Mouse (Mus musculus) lung, postnatal 0 days (tissue): ENCODE results near the gene Casp7. TPM values are rescaled to one million over a fixed set of nuclear protein-coding genes. Genes with fewer than 3 reads are reported as not detected.
"Not testable (repeated sequence)": the region's sequence is repeated elsewhere in the genome, so short reads cannot be mapped to it uniquely, and the experiment has no call there.

ENCODE experiments used
- ATAC-seq: fragments of 200-750 bp; cut with Nextera tagmentation; 2 replicates; pipeline ENCODE4 v1.8.0; 2017; ENCODE audit warnings: moderate library complexity
- DNase-seq: peaks from one replicate; pipeline ENCODE4 v3.0.0-alpha.2; 2016; ENCODE audit warnings: low spot score
- H3K27ac ChIP-seq: fragments of 300-500 bp; sonication (generic); 2 replicates; pipeline ENCODE4 v1.5.1; 2014; ENCODE audit warnings: antibody characterized with exemption, mild to moderate bottlenecking, low read length, mixed read lengths
- H3K27me3 ChIP-seq: fragments of 300-500 bp; sonication (generic); replicated peaks from 2 replicates; pipeline ENCODE4 v1.6.1; 2014; ENCODE audit warnings: low read length, mixed read lengths; ENCODE audit not compliant: insufficient read depth
- H3K36me3 ChIP-seq: fragments of 300-500 bp; sonication (generic); 2 replicates; pipeline ENCODE4 v1.6.1; 2014; ENCODE audit warnings: low read length, mixed read lengths; ENCODE audit not compliant: insufficient read depth
- H3K4me1 ChIP-seq: fragments of 300-500 bp; sonication (generic); 2 replicates; pipeline ENCODE4 v1.6.1; 2014; ENCODE audit warnings: antibody characterized with exemption, low read depth, low read length, mixed read lengths; ENCODE audit not compliant: insufficient read depth
- H3K4me2 ChIP-seq: fragments of 300-500 bp; sonication (generic); replicated peaks from 2 replicates; pipeline ENCODE4 v1.6.1; 2014; ENCODE audit warnings: low read depth, mild to moderate bottlenecking, low read length, moderate library complexity, mixed read lengths
- H3K4me3 ChIP-seq: fragments of 300-500 bp; sonication (generic); 2 replicates; pipeline ENCODE4 v1.5.1; 2014; ENCODE audit warnings: low read depth, low read length
- H3K9ac ChIP-seq: fragments of 300-500 bp; sonication (generic); replicated peaks from 2 replicates; pipeline ENCODE4 v1.6.1; 2014; ENCODE audit warnings: low read depth, mild to moderate bottlenecking
- H3K9me3 ChIP-seq: fragments of 300-500 bp; sonication (generic); 2 replicates; pipeline ENCODE4 v1.6.1; 2016; ENCODE audit warnings: low read length, mixed read lengths
- CTCF ChIP-seq: IDR thresholded peaks from 2 replicates; pipeline ENCODE4 v1.5.1; 2016; ENCODE audit warnings: antibody characterized with exemption, mild to moderate bottlenecking
- EP300 ChIP-seq: IDR thresholded peaks from 2 replicates; pipeline ENCODE4 v1.6.1; 2016; ENCODE audit warnings: antibody characterized with exemption, mild to moderate bottlenecking, control low read depth
- WGBS: fragments of 180-500 bp; shearing (Covaris S2); extraction: QIAGEN DNeasy Blood & Tissue Kit; methylation state at CpG from one replicate; pipeline ENCODE4 v1.1.7; 2014; 5-methylcytosine and 5-hydroxymethylcytosine counted together
- polyA plus RNA-seq: library from polyadenylated mRNA; unstranded; fragments of >200 nt; fragmentation: Nextera tagmentation; extraction: Ambion mirVana; gene quantifications from 2 replicates; pipeline ENCODE4 v1.2.1, GENCODE M21; 2015

Gene Casp7
- polyA plus RNA-seq: 21.8 and 25.8 TPM in 2 replicates

GRCm38 (mm10) chr19:56396669-56397621, at the start of gene Casp7:
Casp7 (plus strand) TSS chr19:56397129.
- TF ChIP-seq CTCF: peak; percentile 41
- TF ChIP-seq EP300: no peak
- no peaks in the 10 kb centered on the region for H3K27me3 ChIP-seq
- H3K4me3 ChIP-seq: peak within 1 kb of the TSS; percentile 71
- ATAC-seq (peak; percentile 75), DNase-seq (peak; percentile 84)
- peak within 1 kb of the TSS; percentile 71 for H3K9ac ChIP-seq
- no peaks in the 10 kb centered on the region for H3K36me3 ChIP-seq
- no peaks in the 10 kb centered on the region for H3K9me3 ChIP-seq
- peak within 1 kb of the TSS; percentile 95 for H3K27ac ChIP-seq
- WGBS: 2% methylated on average over 61 of the region's 78 CpGs
- H3K4me2 ChIP-seq: peak within 1 kb of the TSS; percentile 83
- H3K4me1 ChIP-seq: peaks cover 11% of the 10 kb centered on the region; the same call in 1 of the 2 replicates

GRCm38 (mm10) chr19:56349295-56349694, 47.6 kb upstream of the Casp7 start:
- H3K4me2 ChIP-seq: no peak overlapping the region
- H3K9me3 ChIP-seq: no peaks in the 10 kb centered on the region
- ATAC-seq (peak; percentile 88), DNase-seq (peak; percentile 76)
- H3K27ac ChIP-seq: no peak overlapping the region
- no peaks in the 10 kb centered on the region for H3K36me3 ChIP-seq
- TF ChIP-seq CTCF: peak; percentile 71
- TF ChIP-seq EP300: no peak; the same call in 1 of the 2 replicates
- 14% methylated on average over 6 of the region's 6 CpGs for WGBS
- H3K4me1 ChIP-seq: no peaks in the 10 kb centered on the region
- H3K4me3 ChIP-seq: no peak overlapping the region
- no peak overlapping the region for H3K9ac ChIP-seq
- no peaks in the 10 kb centered on the region for H3K27me3 ChIP-seq

GRCm38 (mm10) chr19:56353689-56354088, 43.2 kb upstream of the Casp7 start:
- Histone ChIP-seq H3K27ac (no peak overlapping the region), H3K4me1 (no peaks in the 10 kb centered on the region), H3K4me3 (no peak overlapping the region), H3K9ac (no peak overlapping the region), H3K36me3 (no peaks in the 10 kb centered on the region), H3K27me3 (no peaks in the 10 kb centered on the region), H3K4me2 (no peak overlapping the region), H3K9me3 (no peaks in the 10 kb centered on the region)
- no peak for TF ChIP-seq CTCF
- TF ChIP-seq EP300: no peak
- ATAC-seq: no peak
- WGBS: 82% methylated on average over 10 of the region's 10 CpGs
- DNase-seq: no peak

GRCm38 (mm10) chr19:56355201-56355600, 41.7 kb upstream of the Casp7 start:
- no peak overlapping the region for H3K4me3 ChIP-seq
- H3K36me3 ChIP-seq: no peaks in the 10 kb centered on the region
- DNase-seq: no peak
- ATAC-seq: no peak
- no peak for TF ChIP-seq EP300
- no peak for TF ChIP-seq CTCF
- no peak overlapping the region for H3K4me2 ChIP-seq
- H3K9me3 ChIP-seq: no peaks in the 10 kb centered on the region
- H3K27ac ChIP-seq: no peak overlapping the region
- WGBS: 82% methylated on average over 12 of the region's 12 CpGs
- H3K4me1 ChIP-seq: no peaks in the 10 kb centered on the region
- no peaks in the 10 kb centered on the region for H3K27me3 ChIP-seq
- H3K9ac ChIP-seq: no peak overlapping the region

- ATAC-seq (peak; percentile 56), DNase-seq (peak; percentile 80)
- H3K36me3 ChIP-seq: no peaks in the 10 kb centered on the region
- H3K9ac ChIP-seq: no peak overlapping the region
- no peak overlapping the region for H3K27ac ChIP-seq
- no peak overlapping the region for H3K4me3 ChIP-seq
- H3K27me3 ChIP-seq: no peaks in the 10 kb centered on the region
- WGBS: 24% methylated on average over 17 of the region's 17 CpGs
- TF ChIP-seq EP300: no peak
- TF ChIP-seq CTCF: peak; percentile 89
- peak overlapping the region; percentile 42 for H3K4me2 ChIP-seq
- H3K4me1 ChIP-seq: no peaks in the 10 kb centered on the region
- H3K9me3 ChIP-seq: no peaks in the 10 kb centered on the region
Observed at GRCm38 (mm10) chr19:56356480-56357373, 40.2 kb upstream of the Casp7 start.

- DNase-seq, H3K27ac ChIP-seq, H3K9me3 ChIP-seq, H3K4me2 ChIP-seq, H3K4me1 ChIP-seq, H3K9ac ChIP-seq, H3K4me3 ChIP-seq, H3K36me3 ChIP-seq, H3K27me3 ChIP-seq, ATAC-seq: not testable (repeated sequence)
- 50% methylated on average over 2 of the region's 2 CpGs for WGBS
Observed at GRCm38 (mm10) chr19:56357374-56357708, 39.6 kb upstream of the Casp7 start.
